Mouse (Mus musculus): Measurements from ENCODE around the gene Ywhag.
A peak's percentile ranks its signal among the peaks of the same experiment; 100 is the strongest.

The Ywhag gene

GRCm38 (mm10) chr5:135950710-135951412 is 16.4 kb upstream of the Ywhag start:
- no peak for DNase-seq

- DNase-seq: no peak
These were observed 12.2 kb upstream of the Ywhag start for GRCm38 (mm10) chr5:135946621-135947020.

GRCm38 (mm10) chr5:135945916-135946408 is 11.5 kb upstream of the Ywhag start:
- DNase-seq: no peak

GRCm38 (mm10) chr5:135942710-135943109 is 8.3 kb upstream of the Ywhag start:
- DNase-seq: no peak

- no peak for DNase-seq
These were observed 6.2 kb upstream of the Ywhag start for GRCm38 (mm10) chr5:135940587-135940986.

- DNase-seq: no peak
These were observed 1.3 kb upstream of the Ywhag start for GRCm38 (mm10) chr5:135935641-135936190.

GRCm38 (mm10) chr5:135935176-135935523 is 734 bp upstream of the Ywhag start:
- no peak for DNase-seq

- peak; percentile 77 for DNase-seq
These were observed 445 bp downstream of the Ywhag start for GRCm38 (mm10) chr5:135933900-135934441.

- no peak for DNase-seq
These were observed 1.1 kb downstream of the Ywhag start for GRCm38 (mm10) chr5:135933222-135933899.

- DNase-seq: no peak
These were observed 2.1 kb downstream of the Ywhag start for GRCm38 (mm10) chr5:135932359-135932758.

- no peak for DNase-seq
These were observed 2.9 kb downstream of the Ywhag start for GRCm38 (mm10) chr5:135931526-135931925.

GRCm38 (mm10) chr5:135929685-135930424 is 4.6 kb downstream of the Ywhag start:
- DNase-seq: no peak

GRCm38 (mm10) chr5:135923901-135924300 is 10.5 kb downstream of the Ywhag start:
- DNase-seq: no peak

GRCm38 (mm10) chr5:135919902-135920301 is 14.5 kb downstream of the Ywhag start:
- DNase-seq: no peak

GRCm38 (mm10) chr5:135918593-135918992 is 15.8 kb downstream of the Ywhag start:
- no peak for DNase-seq

GRCm38 (mm10) chr5:135918059-135918437 is 16.4 kb downstream of the Ywhag start:
- DNase-seq: no peak

- peak; percentile 32 for DNase-seq
These were observed 16.9 kb downstream of the Ywhag start for GRCm38 (mm10) chr5:135917327-135918058.

- DNase-seq: no peak
These were observed 17.8 kb downstream of the Ywhag start for GRCm38 (mm10) chr5:135916601-135917000.

GRCm38 (mm10) chr5:135916051-135916565 is 18.3 kb downstream of the Ywhag start:
- no peak for DNase-seq

GRCm38 (mm10) chr5:135914156-135914555 is 20.3 kb downstream of the Ywhag start:
- no peak for DNase-seq

- peak; percentile 34 for DNase-seq
These were observed 21.2 kb downstream of the Ywhag start for GRCm38 (mm10) chr5:135913201-135913600.

- no peak for DNase-seq
These were observed 22.7 kb downstream of the Ywhag start for GRCm38 (mm10) chr5:135911633-135912220.

All from thymus, postnatal 4 days (tissue).